Comparison of ENCODE assay signal across 8 mouse cellular contexts in genomic region chr10:89442640-89443039, GRCm38 (mm10). TPM values are rescaled to one million over a fixed set of nuclear protein-coding genes. Genes with fewer than 3 reads are reported as not detected.
DNase-seq lines count a peak whose midpoint lies in the region; ATAC-seq and TF ChIP-seq lines count a peak whose summit lies in the region.

No protein-coding gene starts in this region.

- H3K36me3 ChIP-seq in kidney, adult 2 months (ENCODE audit: control insufficient read depth, insufficient read depth, low read length): no peaks in the 10 kb centered on the region
- H3K36me3 ChIP-seq in hindbrain, embryonic 15.5 days: no peaks in the 10 kb centered on the region
- no peaks in the 10 kb centered on the region for H3K36me3 ChIP-seq in midbrain, embryonic 16.5 days (ENCODE audit: control insufficient read depth, insufficient read depth, low read length)

- H3K9ac ChIP-seq in hindbrain, embryonic 15.5 days: peak overlapping the region; percentile 58; the same call in 1 of the 2 replicates
- H3K9ac ChIP-seq in midbrain, embryonic 16.5 days (ENCODE audit: low read depth, low read length): peak overlapping the region; percentile 67; the same call in 1 of the 2 replicates

- no peaks in the 10 kb centered on the region for H3K4me1 ChIP-seq in kidney, adult 2 months (ENCODE audit: control insufficient read depth, insufficient read depth, low read length)
- H3K4me1 ChIP-seq in brown adipose tissue, adult 24 weeks (ENCODE audit: control insufficient read depth, insufficient read depth, insufficient read length, low read length): no peaks in the 10 kb centered on the region
- peaks cover 10% of the 10 kb centered on the region for H3K4me1 ChIP-seq in hindbrain, embryonic 15.5 days (replicated peaks)
- H3K4me1 ChIP-seq in midbrain, embryonic 16.5 days (ENCODE audit: control insufficient read depth, insufficient read depth, low read length): peaks cover 8% of the 10 kb centered on the region

- H3K4me3 ChIP-seq in kidney, adult 2 months (ENCODE audit: insufficient read depth, low read depth, low read length): 0 out of 2 replicates have a peak overlapping the region, but pooled peaks have one; percentile 75
- peak overlapping the region; percentile 80 for H3K4me3 ChIP-seq in brown adipose tissue, adult 24 weeks (ENCODE audit: insufficient read depth, low read depth, low read length)
- peak overlapping the region; percentile 68 for H3K4me3 ChIP-seq in hindbrain, embryonic 15.5 days
- peak overlapping the region; percentile 72 for H3K4me3 ChIP-seq in midbrain, embryonic 16.5 days (ENCODE audit: low read depth, low read length)

- 0 out of 2 replicates have a peak, but pooled peaks have one; percentile 0 for ATAC-seq in hindbrain, embryonic 15.5 days (ENCODE audit: low FRiP score, low read depth)
- ATAC-seq in midbrain, embryonic 16.5 days: no peak

- 2% methylated on average over 4 of the region's 4 CpGs for WGBS in kidney, adult 2 months
- WGBS in hindbrain, embryonic 15.5 days: 27% methylated on average over 4 of the region's 4 CpGs
- WGBS in midbrain, embryonic 16.5 days: 19% methylated on average over 4 of the region's 4 CpGs

- no peak for DNase-seq in kidney, adult 2 months
- DNase-seq in kidney, postnatal 36 days: no peak
- DNase-seq in adipocyte (ENCODE audit: low spot score): no peak
- no peak for DNase-seq in left cerebral cortex, adult 18-20 months (ENCODE audit: low spot score in 2 of 2)
- no peak for DNase-seq in right cerebral cortex, postnatal 4 days

- no peaks in the 10 kb centered on the region for H3K9me3 ChIP-seq in hindbrain, embryonic 15.5 days
- H3K9me3 ChIP-seq in midbrain, embryonic 16.5 days (replicated peaks; ENCODE audit: control insufficient read depth, low read length, poor library complexity, severe bottlenecking): no peaks in the 10 kb centered on the region

- TF ChIP-seq POLR2A in kidney, adult 2 months (IDR thresholded peaks at IDR 0.05; ENCODE audit: low read depth, low read length): no peak

- no peaks in the 10 kb centered on the region for H3K27me3 ChIP-seq in kidney, adult 2 months (replicated peaks; ENCODE audit: control insufficient read depth, insufficient read depth, low read length)
- H3K27me3 ChIP-seq in hindbrain, embryonic 15.5 days: peaks cover 22% of the 10 kb centered on the region
- H3K27me3 ChIP-seq in midbrain, embryonic 16.5 days (ENCODE audit: control insufficient read depth, insufficient read depth, low read depth, low read length): peaks cover 12% of the 10 kb centered on the region

- H3K27ac ChIP-seq in kidney, adult 2 months (ENCODE audit: insufficient read depth, low read depth, low read length): no peak overlapping the region
- no peak overlapping the region; the same call in 1 of the 2 replicates for H3K27ac ChIP-seq in brown adipose tissue, adult 24 weeks (replicated peaks; ENCODE audit: low read depth, low read length)
- H3K27ac ChIP-seq in hindbrain, embryonic 15.5 days (replicated peaks): no peak overlapping the region
- H3K27ac ChIP-seq in midbrain, embryonic 16.5 days (ENCODE audit: low read length): no peak overlapping the region

- no peak for TF ChIP-seq CTCF in kidney, adult 2 months (conservative IDR thresholded peaks at IDR 0.05; ENCODE audit: insufficient read depth, insufficient read length, low read depth, low read length)

- peak overlapping the region; percentile 95 for H3K4me2 ChIP-seq in hindbrain, embryonic 15.5 days
- peak overlapping the region; percentile 99 for H3K4me2 ChIP-seq in midbrain, embryonic 16.5 days (ENCODE audit: low read length)

RNA-seq across cellular contexts. Expression of gene Gas2l3, which starts 1.1 kb away (rescaled TPM):
- 0.19 and 0.75 TPM in 2 replicates for polyA plus RNA-seq in kidney, adult 2 months (2012; rRNA removed)
- polyA plus RNA-seq in brown adipose tissue, adult 24 weeks (2012; ENCODE audit: insufficient read depth, insufficient read length, missing spikeins): 1.5 and 1.8 TPM in 2 replicates
- polyA plus RNA-seq in hindbrain, embryonic 15.5 days (2015; fragmentation: Nextera tagmentation; extraction: Ambion mirVana): 5.5 and 7.4 TPM in 2 replicates
- polyA plus RNA-seq in midbrain, embryonic 16.5 days (2015; fragmentation: Nextera tagmentation; extraction: Ambion mirVana): 2.2 and 4.4 TPM in 2 replicates
- 1 to 10 TPM; 2.1 to 2.3 TPM for total RNA-seq in left cerebral cortex, adult 18-20 months (2021)
